Mouse (Mus musculus) T-cell, adult 2 months (primary cell): ENCODE data around the gene Stmn1.

Source experiments
- DNase-seq: peaks from one replicate; pipeline ENCODE4 v3.0.0; 2022; ENCODE audit warnings: low spot score

Stmn1 gene

GRCm38 (mm10) chr4:134514309-134514930, 46.3 kb downstream of the Stmn1 start:
- no peak for DNase-seq

- DNase-seq: no peak
Measured at GRCm38 (mm10) chr4:134515614-134516013, 47.5 kb downstream of the Stmn1 start.

- DNase-seq: no peak
Measured at GRCm38 (mm10) chr4:134516981-134517380, 48.9 kb downstream of the Stmn1 start.

- no peak for DNase-seq
Measured at GRCm38 (mm10) chr4:134517719-134518118, 49.6 kb downstream of the Stmn1 start.

DNA sequence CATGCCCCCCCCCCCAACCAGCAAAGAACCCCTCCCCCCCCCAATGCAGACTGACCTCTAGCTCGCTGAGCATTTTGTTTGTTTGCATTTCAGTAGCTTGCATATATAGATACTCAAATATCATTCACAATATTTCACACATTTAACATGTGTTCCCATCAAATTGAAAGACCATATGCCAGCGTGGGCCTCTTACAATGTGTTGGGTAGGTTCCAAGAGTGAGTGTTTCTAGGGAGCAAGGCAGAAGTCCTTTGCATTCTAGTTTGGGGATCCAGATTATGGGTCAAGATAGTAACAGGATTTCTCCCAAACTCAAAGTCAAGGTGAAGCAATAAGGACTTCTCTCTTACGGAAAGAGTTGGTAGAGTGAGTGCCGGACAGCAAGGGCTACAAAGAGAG, 50.4 kb downstream of the Stmn1 start:
- DNase-seq: no peak

DNA sequence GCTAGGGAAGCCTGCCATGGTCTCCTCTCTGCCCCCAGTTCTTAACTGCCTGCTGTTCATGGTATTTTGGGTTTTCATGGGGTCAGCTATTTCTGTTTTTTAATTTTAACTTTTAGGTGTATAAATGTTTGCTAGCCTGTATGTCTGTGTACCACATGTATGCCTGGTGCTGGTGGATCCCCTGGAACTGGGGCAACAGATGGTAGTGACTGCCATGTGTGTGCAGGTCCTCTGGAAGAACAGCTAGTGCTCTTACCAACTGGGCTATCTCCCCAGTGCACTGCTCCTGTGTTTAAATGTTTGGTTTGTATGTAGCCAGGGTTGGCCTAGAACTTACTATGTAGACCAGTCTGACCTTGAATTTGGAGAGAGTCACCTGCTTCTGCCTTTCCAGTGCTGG, 51.2 kb downstream of the Stmn1 start:
- no peak for DNase-seq
